Mouse (Mus musculus): ENCODE data around the gene Wdr74. TPM values are rescaled to one million over a fixed set of nuclear protein-coding genes. Genes with fewer than 3 reads are reported as not detected.
A peak's percentile ranks its signal among the peaks of the same experiment; 100 is the strongest.

Gene Wdr74
- 100.0 and 103 TPM in 2 replicates for polyA plus RNA-seq (2015; fragmentation: Nextera tagmentation; extraction: Ambion mirVana)

GRCm38 (mm10) chr19:8735389-8736159, at the start of gene Wdr74:
Wdr74 (plus strand) TSS chr19:8735827.
- peak within 1 kb of the TSS; percentile 61 for H3K9ac ChIP-seq
- no peaks in the 10 kb centered on the region for H3K27me3 ChIP-seq (replicated peaks)
- ATAC-seq (replicated peaks) = peak; percentile 95
- peak within 1 kb of the TSS; percentile 75 for H3K4me2 ChIP-seq
- H3K27ac ChIP-seq = peak within 1 kb of the TSS; percentile 86
- no peaks in the 10 kb centered on the region for H3K9me3 ChIP-seq
- WGBS = under 1% methylated on average over 32 of the region's 32 CpGs
- peak within 1 kb of the TSS; percentile 87 for H3K4me3 ChIP-seq
- H3K36me3 ChIP-seq (replicated peaks) = peaks cover 15% of the 10 kb centered on the region; the same call in 1 of the 2 replicates
- H3K4me1 ChIP-seq = peaks cover 18% of the 10 kb centered on the region

- no peak overlapping the region for H3K4me2 ChIP-seq
- 34% methylated on average over 9 of the region's 9 CpGs for WGBS
- H3K9me3 ChIP-seq = no peaks in the 10 kb centered on the region
- ATAC-seq (replicated peaks) = peak; percentile 37
- no peak overlapping the region for H3K9ac ChIP-seq
- H3K27ac ChIP-seq = peak overlapping the region; percentile 60
- no peaks in the 10 kb centered on the region for H3K4me1 ChIP-seq
- no peak overlapping the region for H3K4me3 ChIP-seq
- H3K36me3 ChIP-seq (replicated peaks) = no peaks in the 10 kb centered on the region
- H3K27me3 ChIP-seq (replicated peaks) = no peaks in the 10 kb centered on the region
These were observed 43.6 kb upstream of the Wdr74 start for GRCm38 (mm10) chr19:8691871-8692539.

GRCm38 (mm10) chr19:8692740-8693139, 42.9 kb upstream of the Wdr74 start:
- no peaks in the 10 kb centered on the region for H3K36me3 ChIP-seq (replicated peaks)
- H3K9ac ChIP-seq = no peak overlapping the region
- WGBS = 64% methylated on average over 5 of the region's 5 CpGs
- peak overlapping the region; percentile 13; the same call in 1 of the 2 replicates for H3K27ac ChIP-seq
- H3K4me1 ChIP-seq = no peaks in the 10 kb centered on the region
- no peak overlapping the region for H3K4me3 ChIP-seq
- no peaks in the 10 kb centered on the region for H3K27me3 ChIP-seq (replicated peaks)
- no peak for ATAC-seq (replicated peaks)
- H3K4me2 ChIP-seq = no peak overlapping the region
- no peaks in the 10 kb centered on the region for H3K9me3 ChIP-seq

GRCm38 (mm10) chr19:8695330-8695729, 40.3 kb upstream of the Wdr74 start:
- Histone ChIP-seq H3K27me3 (replicated peaks) (no peaks in the 10 kb centered on the region), H3K9ac (no peak overlapping the region), H3K27ac (no peak overlapping the region), H3K4me2 (no peak overlapping the region), H3K4me3 (no peak overlapping the region), H3K36me3 (replicated peaks) (no peaks in the 10 kb centered on the region), H3K9me3 (no peaks in the 10 kb centered on the region), H3K4me1 (no peaks in the 10 kb centered on the region)
- WGBS = 55% methylated on average over 6 of the region's 6 CpGs
- no peak for ATAC-seq (replicated peaks)

GRCm38 (mm10) chr19:8699652-8700051, 36.0 kb upstream of the Wdr74 start:
- Histone ChIP-seq H3K9me3 (no peaks in the 10 kb centered on the region), H3K9ac (no peak overlapping the region), H3K4me1 (no peaks in the 10 kb centered on the region), H3K4me2 (no peak overlapping the region), H3K4me3 (no peak overlapping the region), H3K27me3 (replicated peaks) (no peaks in the 10 kb centered on the region), H3K36me3 (replicated peaks) (no peaks in the 10 kb centered on the region), H3K27ac (no peak overlapping the region)
- ATAC-seq (replicated peaks) = no peak
- 83% methylated on average over 9 of the region's 9 CpGs for WGBS

GRCm38 (mm10) chr19:8702458-8702857, 33.2 kb upstream of the Wdr74 start:
- H3K27me3 ChIP-seq (replicated peaks) = no peaks in the 10 kb centered on the region
- no peak overlapping the region for H3K27ac ChIP-seq
- H3K36me3 ChIP-seq (replicated peaks) = peaks cover under 1% of the 10 kb centered on the region; the same call in 1 of the 2 replicates
- H3K4me1 ChIP-seq = no peaks in the 10 kb centered on the region
- ATAC-seq (replicated peaks) = no peak
- no peak overlapping the region for H3K4me3 ChIP-seq
- no peaks in the 10 kb centered on the region for H3K9me3 ChIP-seq
- 61% methylated on average over 3 of the region's 3 CpGs for WGBS
- H3K9ac ChIP-seq = no peak overlapping the region
- no peak overlapping the region for H3K4me2 ChIP-seq

GRCm38 (mm10) chr19:8703571-8703970, 32.1 kb upstream of the Wdr74 start:
- WGBS = 39% methylated on average over 4 of the region's 4 CpGs
- Histone ChIP-seq H3K9ac (no peak overlapping the region), H3K9me3 (no peaks in the 10 kb centered on the region), H3K27ac (no peak overlapping the region), H3K4me1 (no peaks in the 10 kb centered on the region), H3K4me2 (no peak overlapping the region), H3K27me3 (replicated peaks) (no peaks in the 10 kb centered on the region), H3K4me3 (no peak overlapping the region), H3K36me3 (replicated peaks) (peaks cover 12% of the 10 kb centered on the region)
- no peak for ATAC-seq (replicated peaks)

GRCm38 (mm10) chr19:8705026-8705708, 30.5 kb upstream of the Wdr74 start:
- ATAC-seq (replicated peaks) = no peak
- peaks cover 2% of the 10 kb centered on the region; the same call in 1 of the 2 replicates for H3K4me1 ChIP-seq
- 74% methylated on average over 6 of the region's 6 CpGs for WGBS

GRCm38 (mm10) chr19:8706132-8706667, 29.4 kb upstream of the Wdr74 start:
- peaks cover 32% of the 10 kb centered on the region for H3K36me3 ChIP-seq (replicated peaks)
- no peak overlapping the region for H3K4me2 ChIP-seq
- 88% methylated on average over 6 of the region's 7 CpGs for WGBS
- no peaks in the 10 kb centered on the region for H3K9me3 ChIP-seq
- no peak overlapping the region for H3K4me3 ChIP-seq
- no peaks in the 10 kb centered on the region for H3K27me3 ChIP-seq (replicated peaks)
- no peak for ATAC-seq (replicated peaks)
- H3K27ac ChIP-seq = no peak overlapping the region
- peaks cover 13% of the 10 kb centered on the region for H3K4me1 ChIP-seq
- H3K9ac ChIP-seq = no peak overlapping the region

More at GRCm38 (mm10) chr19:8705026-8705708, 30.5 kb upstream of the Wdr74 start:
- Histone ChIP-seq H3K9me3 (no peaks in the 10 kb centered on the region), H3K27ac (no peak overlapping the region), H3K36me3 (replicated peaks) (peaks cover 26% of the 10 kb centered on the region), H3K4me3 (no peak overlapping the region), H3K27me3 (replicated peaks) (no peaks in the 10 kb centered on the region), H3K9ac (no peak overlapping the region), H3K4me2 (no peak overlapping the region)

- 97% methylated on average over 7 of the region's 7 CpGs for WGBS
- Histone ChIP-seq H3K9me3 (no peaks in the 10 kb centered on the region), H3K4me2 (no peak overlapping the region), H3K36me3 (replicated peaks) (peaks cover 32% of the 10 kb centered on the region), H3K27me3 (replicated peaks) (no peaks in the 10 kb centered on the region), H3K4me3 (no peak overlapping the region), H3K9ac (no peak overlapping the region), H3K27ac (no peak overlapping the region), H3K4me1 (peaks cover 19% of the 10 kb centered on the region)
- no peak for ATAC-seq (replicated peaks)
These were observed 28.7 kb upstream of the Wdr74 start for GRCm38 (mm10) chr19:8706930-8707329.

- no peak for ATAC-seq (replicated peaks)
- H3K4me3 ChIP-seq = no peak overlapping the region
- H3K27me3 ChIP-seq (replicated peaks) = no peaks in the 10 kb centered on the region
- 96% methylated on average over 8 of the region's 8 CpGs for WGBS
- H3K9ac ChIP-seq = no peak overlapping the region
- no peaks in the 10 kb centered on the region for H3K9me3 ChIP-seq
- no peak overlapping the region for H3K27ac ChIP-seq
- H3K4me1 ChIP-seq = peaks cover 33% of the 10 kb centered on the region
- H3K4me2 ChIP-seq = no peak overlapping the region
- peaks cover 32% of the 10 kb centered on the region for H3K36me3 ChIP-seq (replicated peaks)
These were observed 26.7 kb upstream of the Wdr74 start for GRCm38 (mm10) chr19:8708954-8709353.

GRCm38 (mm10) chr19:8710057-8710456, 25.6 kb upstream of the Wdr74 start:
- Histone ChIP-seq H3K36me3 (replicated peaks) (peaks cover 32% of the 10 kb centered on the region), H3K9ac (no peak overlapping the region), H3K4me3 (no peak overlapping the region), H3K9me3 (no peaks in the 10 kb centered on the region), H3K27ac (no peak overlapping the region), H3K27me3 (replicated peaks) (no peaks in the 10 kb centered on the region), H3K4me2 (no peak overlapping the region), H3K4me1 (peaks cover 37% of the 10 kb centered on the region)
- 86% methylated on average over 2 of the region's 2 CpGs for WGBS
- no peak for ATAC-seq (replicated peaks)

Data from midbrain, embryonic 15.5 days (tissue).